Mouse (Mus musculus) B cell, adult 2 months (primary cell): ENCODE data around the gene Ano9.

Source experiments
- DNase-seq, 2 experiments: peaks; one replicate each; pipeline ENCODE4 v3.0.0; 2022

Ano9 gene

GRCm38 (mm10) chr7:141117636-141118035, at the start of gene Ano9:
TSS of gene Ano9 (minus strand) at chr7:141117806.
- DNase-seq, result no peak

- DNase-seq, result no peak
Measured at GRCm38 (mm10) chr7:141164850-141165249, 47.2 kb upstream of the Ano9 start.

GRCm38 (mm10) chr7:141164397-141164796, 46.8 kb upstream of the Ano9 start:
- no peak for DNase-seq

- DNase-seq, result no peak
Measured at GRCm38 (mm10) chr7:141155362-141155761, 37.8 kb upstream of the Ano9 start.

- no peak for DNase-seq
Measured at GRCm38 (mm10) chr7:141148639-141149038, 31.0 kb upstream of the Ano9 start.

GRCm38 (mm10) chr7:141147044-141147443, 29.4 kb upstream of the Ano9 start:
- DNase-seq, result no peak

GRCm38 (mm10) chr7:141146043-141146595, 28.5 kb upstream of the Ano9 start:
- no peak for DNase-seq

- no peak for DNase-seq
Measured at GRCm38 (mm10) chr7:141145403-141145802, 27.8 kb upstream of the Ano9 start.

GRCm38 (mm10) chr7:141144650-141145049, 27.0 kb upstream of the Ano9 start:
- no peak for DNase-seq

- DNase-seq, result no peak
Measured at GRCm38 (mm10) chr7:141143861-141144260, 26.3 kb upstream of the Ano9 start.

GRCm38 (mm10) chr7:141143112-141143511, 25.5 kb upstream of the Ano9 start:
- peak; percentile 67 to 68 for DNase-seq

GRCm38 (mm10) chr7:141141326-141141725, 23.7 kb upstream of the Ano9 start:
- no peak for DNase-seq

- no peak for DNase-seq
Measured at GRCm38 (mm10) chr7:141131904-141132755, 14.5 kb upstream of the Ano9 start.

GRCm38 (mm10) chr7:141131024-141131820, 13.6 kb upstream of the Ano9 start:
- DNase-seq, result peak; percentile 90

- DNase-seq, result no peak
Measured at GRCm38 (mm10) chr7:141123517-141123856, 5.9 kb upstream of the Ano9 start.

GRCm38 (mm10) chr7:141122689-141123516, 5.3 kb upstream of the Ano9 start:
- peak; percentile 97 to 98 for DNase-seq

- no peak for DNase-seq
Measured at GRCm38 (mm10) chr7:141122245-141122644, 4.6 kb upstream of the Ano9 start, which contains the start of gene Ptdss2. TSS of gene Ptdss2 (plus strand) at chr7:141122382.

- no peak for DNase-seq
Measured at GRCm38 (mm10) chr7:141121051-141121531, 3.5 kb upstream of the Ano9 start.

- DNase-seq, result no peak
Measured at GRCm38 (mm10) chr7:141120605-141121004, 3.0 kb upstream of the Ano9 start.

- DNase-seq, result no peak
Measured at GRCm38 (mm10) chr7:141119487-141119886, 1.9 kb upstream of the Ano9 start.

GRCm38 (mm10) chr7:141115874-141116273, 1.7 kb downstream of the Ano9 start:
- no peak for DNase-seq

- DNase-seq, result no peak
Measured at GRCm38 (mm10) chr7:141103161-141103560, 14.4 kb downstream of the Ano9 start.
